Mouse (Mus musculus): ENCODE measurements around the gene Gm19426.

DNA sequence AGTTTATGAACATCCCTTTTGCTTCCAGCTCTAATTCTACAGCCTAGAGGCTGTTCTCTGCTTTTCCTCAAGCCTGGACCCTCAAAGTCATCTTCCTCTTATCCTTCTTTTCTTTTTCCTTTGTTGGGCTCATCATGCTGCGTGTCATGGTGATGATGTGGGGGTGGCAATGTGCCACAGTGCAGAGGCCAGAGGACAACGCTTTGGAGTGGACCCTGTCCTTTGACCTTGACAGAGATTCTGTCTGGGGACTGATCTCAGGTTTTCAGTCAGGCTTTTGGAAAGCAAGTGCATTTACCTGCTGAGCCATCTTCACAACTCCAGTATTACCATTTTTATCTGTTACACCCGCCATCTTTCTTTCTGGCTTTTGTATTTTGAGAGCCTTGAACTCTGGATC lies 12.2 kb downstream of the Gm19426 start:
- no peak for TF ChIP-seq CTCF (IDR thresholded peaks at IDR 0.05; ENCODE audit: extremely low read depth, insufficient read depth, insufficient read length, insufficient replicate concordance)
- no peak for TF ChIP-seq POLR2A (IDR thresholded peaks at IDR 0.05; ENCODE audit: low read depth, low read length)
